11 mouse cellular contexts compared by ENCODE assay signal in genomic region chr16:85151681-85152080, GRCm38 (mm10). TPM values are rescaled to one million over a fixed set of nuclear protein-coding genes. Genes with fewer than 3 reads are reported as not detected.
DNase-seq lines count a peak whose midpoint lies in the region; ATAC-seq lines count a peak whose summit lies in the region.
"Had no signal": no experiment of that assay in that cellular context is flagged by ENCODE, and none has a peak within 500 bp of the region (broad histone marks: within the 10 kb centered on the region; RNA-seq: fewer than 3 reads in every experiment).

No protein-coding gene starts in this region.

- WGBS in heart, embryonic 12.5 days = 14% methylated on average over 7 of the region's 7 CpGs
- 18% methylated on average over 7 of the region's 7 CpGs for WGBS in kidney, embryonic 15.5 days

- H3K27me3 ChIP-seq in heart, embryonic 12.5 days (replicated peaks) = no peaks in the 10 kb centered on the region
- no peaks in the 10 kb centered on the region for H3K27me3 ChIP-seq in kidney, embryonic 15.5 days
- H3K27me3 ChIP-seq: stomach, embryonic 15.5 days had no signal

- peak overlapping the region; percentile 40 for H3K9ac ChIP-seq in heart, embryonic 12.5 days
- H3K9ac ChIP-seq in kidney, embryonic 15.5 days = no peak overlapping the region
- H3K9ac ChIP-seq: stomach, embryonic 15.5 days had no signal

- no peak overlapping the region for H3K4me3 ChIP-seq in heart, embryonic 12.5 days
- no peak overlapping the region for H3K4me3 ChIP-seq in kidney, embryonic 15.5 days (replicated peaks)
- H3K4me3 ChIP-seq: stomach, embryonic 15.5 days had no signal

- no peaks in the 10 kb centered on the region for H3K36me3 ChIP-seq in heart, embryonic 12.5 days
- H3K36me3 ChIP-seq in kidney, embryonic 15.5 days = no peaks in the 10 kb centered on the region; the same call in 1 of the 2 replicates
- H3K36me3 ChIP-seq: stomach, embryonic 15.5 days had no signal

- H3K27ac ChIP-seq in heart, embryonic 12.5 days (ENCODE audit: poor library complexity, severe bottlenecking) = peak overlapping the region; percentile 87
- peak overlapping the region; percentile 80 for H3K27ac ChIP-seq in kidney, embryonic 15.5 days
- H3K27ac ChIP-seq: stomach, embryonic 15.5 days had no signal

- DNase-seq in heart, adult 8-10 months (ENCODE audit: low spot score) = no peak
- peak; percentile 21 for DNase-seq in ZHBTc4 (ENCODE audit: low read depth, low spot score)
- peak; percentile 43 for DNase-seq in embryo, embryonic 9.5 days (ENCODE audit: extremely low spot score)
- DNase-seq in layer of hippocampus, adult 11-12 months (ENCODE audit: low spot score) = no peak
- no peak for DNase-seq in thymus, postnatal 4 days
- no peak for DNase-seq in adrenal gland, adult 8-10 months
- DNase-seq: adrenal gland, postnatal 14 days had no signal

- no peaks in the 10 kb centered on the region for H3K9me3 ChIP-seq in heart, embryonic 12.5 days (replicated peaks)
- H3K9me3 ChIP-seq in kidney, embryonic 15.5 days (replicated peaks) = no peaks in the 10 kb centered on the region
- H3K9me3 ChIP-seq: stomach, embryonic 15.5 days had no signal

- ATAC-seq in heart, embryonic 12.5 days (ENCODE audit: insufficient number of reproducible peaks, low FRiP score) = no peak
- peak; percentile 80 for ATAC-seq in kidney, embryonic 15.5 days (replicated peaks; ENCODE audit: low FRiP score)
- ATAC-seq: intestine, postnatal 0 days had no signal

- peak overlapping the region; percentile 47 for H3K4me2 ChIP-seq in heart, embryonic 12.5 days
- H3K4me2 ChIP-seq in kidney, embryonic 15.5 days = peak overlapping the region; percentile 29; the same call in 1 of the 2 replicates
- H3K4me2 ChIP-seq: stomach, embryonic 15.5 days had no signal

- peaks cover 61% of the 10 kb centered on the region for H3K4me1 ChIP-seq in heart, embryonic 12.5 days (replicated peaks)
- peaks cover 76% of the 10 kb centered on the region for H3K4me1 ChIP-seq in kidney, embryonic 15.5 days

RNA-seq across cellular contexts. Expression of gene App, which starts 21.9 kb away (rescaled TPM):
- 202 and 216 TPM in 2 replicates for polyA plus RNA-seq in heart, embryonic 12.5 days (2016; fragmentation: Nextera tagmentation; extraction: Ambion mirVana)
- total RNA-seq in heart, adult 8-10 months (2022) = 100 to 1,000 TPM; 121 to 133 (median 126) TPM
- 269 and 292 TPM in 2 replicates for polyA plus RNA-seq in kidney, embryonic 15.5 days (2015; fragmentation: Nextera tagmentation; extraction: Ambion mirVana)
- 100 to 1,000 TPM; 320 to 378 (median 351) TPM for total RNA-seq in adrenal gland, adult 8-10 months (2022)

Comparison
In these comparisons a context has a peak if more than half of its experiments do, and no peak if none do; other contexts are left out.
1. DNase-seq: peak in ZHBTc4 (single experiment) and embryo, embryonic 9.5 days (single experiment); none in heart, adult 8-10 months (single experiment), layer of hippocampus, adult 11-12 months (single experiment), thymus, postnatal 4 days (single experiment) and adrenal gland, adult 8-10 months (single experiment).